Mouse (Mus musculus): ENCODE measurements at regions not wholly inside any gene's neighbourhood (a gene's known extent, or its start where the extent isn't known, plus 50 kb on each side); places are given as distances from the start of the nearest gene placed in this dataset.

GRCm38 (mm10) chr7:113059967-113060284 lies 106.2 kb downstream of the Rassf10 start:
- no peak for DNase-seq (ENCODE audit: low read depth, low spot score)

DNA sequence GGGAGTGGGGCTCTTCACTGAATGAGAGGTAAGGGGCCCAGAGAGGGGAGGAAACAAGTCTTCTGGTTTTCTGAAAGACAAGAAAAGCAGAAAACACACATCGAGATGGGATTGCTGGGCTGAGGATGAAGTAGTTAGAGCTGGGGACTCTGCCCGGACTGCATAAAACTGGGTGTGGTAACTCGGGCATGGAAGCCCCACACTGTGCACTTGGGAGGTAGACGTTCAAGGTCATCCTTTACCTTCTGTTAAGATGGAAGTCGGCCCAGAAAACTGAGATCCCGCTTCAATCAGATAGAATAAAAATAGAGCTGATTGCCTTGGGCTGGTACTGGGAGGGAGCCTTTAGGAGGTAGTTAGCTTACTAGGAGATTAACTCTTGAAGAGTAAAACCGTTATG lies 107.2 kb downstream of the Rassf10 start:
- DNase-seq (ENCODE audit: low read depth, low spot score), result no peak

DNA sequence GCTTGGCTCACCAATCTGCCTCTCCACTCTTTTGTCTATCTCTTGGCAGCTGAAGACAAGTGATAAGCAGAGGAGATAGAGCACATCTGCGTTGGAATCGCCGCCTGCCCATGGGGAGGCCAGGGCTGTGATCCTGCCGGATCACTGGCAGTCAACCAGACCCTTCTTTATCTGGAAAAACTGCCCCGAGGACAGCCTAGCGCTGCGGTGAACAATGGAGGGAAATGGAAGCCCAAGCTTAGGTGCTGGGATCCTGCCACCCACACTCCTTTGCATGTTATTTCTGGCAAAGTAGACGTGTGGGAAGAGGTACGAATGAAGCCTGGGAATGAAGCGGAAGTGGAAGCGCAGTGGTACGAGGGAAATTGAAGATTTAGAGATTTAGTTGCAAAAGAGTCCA lies 112.8 kb downstream of the Rassf10 start:
- DNase-seq (ENCODE audit: low read depth, low spot score), result no peak

DNA sequence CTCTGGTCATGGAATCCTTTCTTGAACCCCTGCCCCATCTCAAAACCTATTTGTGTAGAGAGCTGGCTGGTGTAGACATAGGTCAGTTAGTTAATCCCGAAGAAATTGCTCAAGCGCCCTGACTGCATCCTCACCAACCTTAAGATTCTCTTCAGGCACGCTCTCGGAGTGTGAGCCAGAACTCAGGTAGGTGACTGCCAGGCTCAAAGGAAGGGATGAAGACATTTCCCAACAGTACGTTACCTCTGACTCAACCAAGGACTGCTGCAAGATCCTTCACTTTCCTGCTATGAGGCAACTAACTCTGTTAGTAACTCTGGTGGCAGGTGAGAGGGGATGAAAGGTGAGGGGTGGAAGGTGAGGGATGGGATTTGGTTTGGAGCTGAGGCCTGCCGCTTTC lies 114.5 kb downstream of the Rassf10 start:
- no peak for DNase-seq (ENCODE audit: low read depth, low spot score)

GRCm38 (mm10) chr7:113069336-113069924 lies 115.7 kb downstream of the Rassf10 start:
- no peak for DNase-seq (ENCODE audit: low read depth, low spot score)

DNA sequence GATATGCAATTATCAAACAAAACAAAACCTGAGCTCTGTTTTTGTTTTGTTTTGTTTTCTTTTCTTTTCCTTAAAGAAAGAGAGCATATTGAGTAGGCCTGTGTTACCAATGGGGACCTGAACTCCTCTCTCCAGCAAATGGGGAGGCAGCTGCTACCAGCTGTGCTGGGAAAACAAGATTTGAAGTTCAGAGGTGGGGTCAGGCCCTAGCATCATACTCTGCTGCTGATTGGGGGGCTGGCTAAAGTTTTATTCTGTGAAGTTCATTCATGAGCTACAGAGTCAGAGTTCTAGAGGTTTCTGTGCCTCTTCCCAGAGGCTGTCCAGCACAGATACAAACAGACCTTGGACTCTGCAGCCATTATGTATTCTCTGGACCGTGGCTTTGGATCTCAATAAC lies 117.7 kb downstream of the Rassf10 start:
- DNase-seq (ENCODE audit: low read depth, low spot score), result no peak

GRCm38 (mm10) chr7:113073781-113074180 lies 120.0 kb downstream of the Rassf10 start:
- no peak for DNase-seq (ENCODE audit: low read depth, low spot score)

DNA sequence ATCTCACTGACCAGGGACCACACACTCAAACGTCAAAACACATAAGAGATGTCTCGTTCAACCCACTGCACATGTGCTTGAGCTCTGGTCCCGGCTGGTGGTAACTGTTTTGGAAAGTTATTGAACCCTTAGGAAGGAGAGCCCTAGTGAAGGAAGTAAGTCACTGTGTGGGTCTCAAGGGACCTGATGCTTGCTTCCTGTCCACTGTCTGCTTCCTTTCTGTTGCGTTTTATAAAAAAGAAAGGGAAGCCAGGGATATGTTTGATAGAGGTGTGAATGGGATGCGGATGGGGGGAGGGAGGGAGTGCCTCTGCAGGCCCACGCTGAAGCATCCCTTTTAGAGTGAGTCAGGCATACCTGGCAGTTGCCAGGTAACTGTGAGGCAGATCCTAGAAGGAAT lies 121.6 kb downstream of the Rassf10 start:
- DNase-seq (ENCODE audit: low read depth, low spot score), result no peak

DNA sequence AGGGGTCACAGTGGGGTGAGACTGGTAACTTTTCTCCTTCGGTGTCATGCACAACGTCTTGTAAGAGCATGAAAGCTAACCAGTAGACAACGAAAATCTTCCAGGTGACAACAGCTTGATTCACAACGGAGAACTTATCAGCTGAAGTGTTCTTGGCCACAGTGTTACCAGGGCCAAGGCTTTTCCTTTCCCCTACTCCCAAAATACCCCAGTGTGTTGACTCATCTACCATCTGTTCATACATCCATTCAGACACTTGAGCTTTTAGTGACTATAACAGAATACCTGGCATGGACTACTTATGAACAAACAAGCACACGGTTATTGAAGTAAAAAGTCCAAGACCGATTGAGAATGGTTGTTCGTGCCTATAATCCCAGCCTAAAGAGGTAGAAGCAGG lies 122.5 kb downstream of the Rassf10 start:
- DNase-seq (ENCODE audit: low read depth, low spot score), result no peak

DNA sequence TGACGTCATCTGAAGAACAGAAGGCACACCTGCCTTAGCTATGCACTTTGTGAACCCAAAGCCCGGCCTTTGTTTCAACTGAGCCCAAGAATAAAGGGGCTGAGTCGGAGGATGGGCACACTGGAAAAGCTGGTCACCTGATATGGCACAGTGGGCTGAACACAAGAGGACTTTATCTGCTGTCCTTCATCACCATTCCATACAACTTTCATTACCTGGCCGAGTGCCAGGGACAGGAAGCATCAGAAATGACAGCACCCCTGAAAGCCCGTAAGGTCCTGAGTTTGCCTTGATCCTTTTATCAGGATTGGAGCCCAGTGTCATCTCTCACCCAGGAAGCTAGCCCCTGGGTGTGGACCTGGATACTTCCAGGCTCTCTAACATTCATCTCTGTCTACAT lies 126.1 kb upstream of the Arntl start:
- DNase-seq (ENCODE audit: low read depth, low spot score), result no peak

- no peak for DNase-seq (ENCODE audit: low read depth, low spot score)
Observed at GRCm38 (mm10) chr7:113084930-113085625, 122.2 kb upstream of the Arntl start.

GRCm38 (mm10) chr7:113086158-113086557 lies 121.1 kb upstream of the Arntl start:
- DNase-seq (ENCODE audit: low read depth, low spot score), result no peak

GRCm38 (mm10) chr7:113087646-113088045 lies 119.6 kb upstream of the Arntl start:
- no peak for DNase-seq (ENCODE audit: low read depth, low spot score)

- no peak for DNase-seq (ENCODE audit: low read depth, low spot score)
Observed at GRCm38 (mm10) chr7:113089044-113089443, 118.2 kb upstream of the Arntl start.

DNA sequence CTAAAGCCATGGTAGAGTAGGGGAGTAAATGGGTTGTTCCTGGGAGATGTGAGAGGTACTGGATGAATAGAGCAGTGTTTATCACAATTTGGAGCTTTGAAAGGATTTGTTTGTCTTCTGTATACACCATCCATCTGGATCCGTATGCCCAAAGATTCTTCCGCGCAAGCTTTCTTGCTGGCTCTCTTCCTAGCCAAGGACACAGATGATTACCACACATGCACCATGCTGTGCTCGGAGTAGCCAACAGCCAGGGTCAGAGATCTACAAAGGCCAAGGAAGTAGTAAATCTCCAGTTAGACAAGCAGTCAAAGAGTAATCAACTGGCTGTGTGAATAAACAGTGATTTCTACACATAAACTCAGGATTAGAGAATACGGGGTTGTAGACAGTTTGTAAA lies 113.3 kb upstream of the Arntl start:
- DNase-seq (ENCODE audit: low read depth, low spot score), result no peak

GRCm38 (mm10) chr7:113095092-113095491 lies 112.2 kb upstream of the Arntl start:
- no peak for DNase-seq (ENCODE audit: low read depth, low spot score)

GRCm38 (mm10) chr7:113104265-113104664 lies 103.0 kb upstream of the Arntl start:
- DNase-seq (ENCODE audit: low read depth, low spot score), result no peak

- no peak for DNase-seq (ENCODE audit: low read depth, low spot score)
Observed at GRCm38 (mm10) chr7:113105359-113105758, 101.9 kb upstream of the Arntl start.

DNA sequence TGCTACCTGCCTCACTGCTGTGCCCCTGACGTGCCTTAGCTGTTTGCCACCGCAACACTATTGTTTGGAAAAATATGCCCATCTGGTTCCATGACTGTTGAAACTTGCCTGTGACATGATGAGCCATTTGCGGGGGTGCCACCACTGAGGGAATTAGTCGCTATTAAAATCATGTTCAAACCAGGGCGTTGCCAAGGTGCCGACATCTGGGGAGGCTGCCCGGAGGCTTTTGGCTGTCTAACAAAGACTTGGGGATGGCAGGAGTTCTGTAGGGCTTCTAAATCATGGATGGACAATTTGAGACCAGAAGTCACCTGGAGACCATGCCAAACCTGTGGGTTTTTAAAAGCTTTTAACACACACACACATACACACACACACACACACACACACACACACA lies 100.5 kb upstream of the Arntl start:
- DNase-seq (ENCODE audit: low read depth, low spot score), result no peak

DNA sequence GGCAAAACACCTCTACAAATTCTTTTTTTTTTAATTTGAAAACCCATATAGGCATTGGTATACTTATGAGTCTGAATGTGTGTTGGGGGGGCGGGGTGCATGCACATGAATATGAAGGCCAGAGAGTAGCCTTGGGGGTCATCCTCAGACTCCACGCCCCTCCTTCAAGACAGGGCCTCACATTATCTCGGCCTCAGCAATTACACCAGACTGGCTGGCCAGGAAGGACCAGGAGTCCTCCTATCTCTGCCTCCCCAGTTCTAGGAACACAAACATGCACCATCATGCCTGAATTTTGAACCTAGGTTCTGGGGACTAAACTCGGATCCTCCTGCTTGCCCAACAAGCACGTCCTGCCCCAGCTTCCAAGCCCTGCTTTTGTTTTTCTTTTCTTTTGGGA lies 99.3 kb upstream of the Arntl start:
- DNase-seq (ENCODE audit: low read depth, low spot score), result no peak

- no peak for DNase-seq (ENCODE audit: low read depth, low spot score)
Observed at GRCm38 (mm10) chr7:113108442-113109000, 98.7 kb upstream of the Arntl start.

DNA sequence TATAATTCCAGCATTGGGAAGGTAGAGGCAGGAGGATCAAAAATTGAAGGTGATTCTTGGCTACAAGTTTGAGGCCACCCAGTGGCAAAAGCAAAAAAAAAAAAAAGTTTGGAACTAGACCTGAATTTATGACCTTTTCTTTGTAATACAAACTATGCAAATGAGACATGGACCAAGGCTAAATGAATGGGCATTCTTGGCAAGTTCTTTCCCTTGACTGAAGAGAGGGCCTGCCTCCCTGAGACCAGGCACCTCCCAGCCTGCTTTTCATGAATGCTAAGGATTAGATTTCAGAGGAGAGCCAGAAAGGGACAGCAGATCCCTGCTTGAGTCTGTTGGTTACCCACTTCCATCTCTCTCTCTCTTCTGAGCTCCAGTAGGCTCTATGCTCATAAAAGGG lies 97.8 kb upstream of the Arntl start:
- DNase-seq (ENCODE audit: low read depth, low spot score), result no peak

GRCm38 (mm10) chr7:113110867-113111508 lies 96.3 kb upstream of the Arntl start:
- DNase-seq (ENCODE audit: low read depth, low spot score), result no peak
